Mouse (Mus musculus) adrenal gland, postnatal 25 days (tissue): ENCODE results near the gene Taf15. TPM values are rescaled to one million over a fixed set of nuclear protein-coding genes. Genes with fewer than 3 reads are reported as not detected.

Source experiments
- DNase-seq: peaks from one replicate; pipeline ENCODE4 v3.0.0; 2021; ENCODE audit warnings: mixed read lengths
- total RNA-seq: library from RNA; stranded (reverse); gene quantifications from 2 replicates; pipeline ENCODE4 v1.2.3, GENCODE M21; 2021

Gene Taf15
- total RNA-seq, 1 experiment from 2014 or later: 73.5 TPM

GRCm38 (mm10) chr11:83457257-83457656 lies 15.6 kb upstream of the Taf15 start:
- DNase-seq: no peak

GRCm38 (mm10) chr11:83457912-83458601 lies 14.8 kb upstream of the Taf15 start:
- no peak for DNase-seq

GRCm38 (mm10) chr11:83461462-83462027 lies 11.3 kb upstream of the Taf15 start:
- no peak for DNase-seq

GRCm38 (mm10) chr11:83462711-83463244 lies 10.1 kb upstream of the Taf15 start, which contains the start of gene Mmp28:
Mmp28 (minus strand) TSS chr11:83463071.
- peak; percentile 81 for DNase-seq

- peak; percentile 68 for DNase-seq
Observed at GRCm38 (mm10) chr11:83465976-83466375, 6.9 kb upstream of the Taf15 start.

GRCm38 (mm10) chr11:83467120-83467652 lies 5.7 kb upstream of the Taf15 start:
- peak; percentile 75 for DNase-seq

- DNase-seq: no peak
Observed at GRCm38 (mm10) chr11:83468765-83469164, 4.1 kb upstream of the Taf15 start.

- DNase-seq: no peak
Observed at GRCm38 (mm10) chr11:83471766-83472165, 1.1 kb upstream of the Taf15 start.

- no peak for DNase-seq
Observed at GRCm38 (mm10) chr11:83473235-83474016, 540 bp downstream of the Taf15 start.

- no peak for DNase-seq
Observed at GRCm38 (mm10) chr11:83491488-83491887, 18.6 kb downstream of the Taf15 start.

- DNase-seq: no peak
Observed at GRCm38 (mm10) chr11:83495571-83495970, 22.7 kb downstream of the Taf15 start.

GRCm38 (mm10) chr11:83504308-83504707 lies 31.4 kb downstream of the Taf15 start:
- DNase-seq: no peak

- DNase-seq: no peak
Observed at GRCm38 (mm10) chr11:83509521-83509920, 36.6 kb downstream of the Taf15 start.

GRCm38 (mm10) chr11:83517153-83517552 lies 44.3 kb downstream of the Taf15 start:
- DNase-seq: no peak

- no peak for DNase-seq
Observed at GRCm38 (mm10) chr11:83518371-83518770, 45.5 kb downstream of the Taf15 start.

- no peak for DNase-seq
Observed at GRCm38 (mm10) chr11:83522075-83522474, 49.2 kb downstream of the Taf15 start, which contains the start of gene Heatr9. Heatr9 (minus strand) TSS chr11:83522175.

GRCm38 (mm10) chr11:83529024-83529423 lies 56.1 kb downstream of the Taf15 start:
- DNase-seq: no peak

- no peak for DNase-seq
Observed at GRCm38 (mm10) chr11:83530360-83530759, 57.5 kb downstream of the Taf15 start, which contains the start of gene Ccl5. Ccl5 (minus strand) TSS chr11:83530518.

GRCm38 (mm10) chr11:83533192-83533591 lies 60.3 kb downstream of the Taf15 start:
- DNase-seq: no peak

- no peak for DNase-seq
Observed at GRCm38 (mm10) chr11:83534143-83534542, 61.3 kb downstream of the Taf15 start.

GRCm38 (mm10) chr11:83534609-83535423 lies 61.9 kb downstream of the Taf15 start:
- DNase-seq: peak; percentile 82

GRCm38 (mm10) chr11:83536831-83537230 lies 63.9 kb downstream of the Taf15 start:
- DNase-seq: no peak
